Comparison of ENCODE assay signal across 13 mouse cellular contexts in the genomic region with DNA sequence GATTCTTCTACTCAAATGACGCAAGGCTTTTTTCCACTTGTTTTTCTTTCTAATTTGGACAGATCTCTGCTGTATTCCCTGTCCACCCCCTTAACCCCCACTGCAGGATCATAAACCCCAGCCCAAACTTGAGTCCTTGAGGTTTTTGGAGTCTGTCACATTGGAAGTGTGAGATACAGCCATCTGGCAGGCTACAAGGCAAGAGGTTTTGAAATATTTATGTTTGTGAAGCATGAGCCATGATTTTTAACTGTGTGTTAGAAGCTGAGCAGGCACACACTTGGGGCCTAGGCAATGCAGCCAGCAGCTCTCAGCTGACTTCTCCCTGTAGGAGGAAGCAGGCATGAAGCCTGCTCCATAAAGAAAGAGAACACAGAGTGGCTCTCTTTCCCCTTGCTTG. TPM values are rescaled to one million over a fixed set of nuclear protein-coding genes. Genes with fewer than 3 reads are reported as not detected.
A peak's percentile ranks its signal among the peaks of the same experiment; 100 is the strongest.
DNase-seq lines count a peak whose midpoint lies in the region; ATAC-seq and TF ChIP-seq lines count a peak whose summit lies in the region.
"Had no signal": no experiment of that assay in that cellular context is flagged by ENCODE, and none has a peak within 500 bp of the region (broad histone marks: within the 10 kb centered on the region; RNA-seq: fewer than 3 reads in every experiment).

No protein-coding gene starts in this region.

- TF ChIP-seq POLR2A in small intestine, adult 2 months (IDR thresholded peaks at IDR 0.05; ENCODE audit: low read depth, low read length) = no peak

- H3K9me3 ChIP-seq in heart, embryonic 11.5 days (replicated peaks; ENCODE audit: control insufficient read depth, low read length) = no peaks in the 10 kb centered on the region
- H3K9me3 ChIP-seq in midbrain, embryonic 16.5 days (replicated peaks; ENCODE audit: control insufficient read depth, low read length, poor library complexity, severe bottlenecking) = no peaks in the 10 kb centered on the region
- no peaks in the 10 kb centered on the region for H3K9me3 ChIP-seq in midbrain, embryonic 10.5 days (replicated peaks)
- no peaks in the 10 kb centered on the region for H3K9me3 ChIP-seq in limb, embryonic 10.5 days (replicated peaks)
- H3K9me3 ChIP-seq: heart, embryonic 12.5 days; liver, embryonic 13.5 days had no signal

- no peak overlapping the region for H3K27ac ChIP-seq in heart, embryonic 11.5 days (ENCODE audit: low read depth, low read length)
- H3K27ac ChIP-seq in midbrain, embryonic 16.5 days (ENCODE audit: low read length) = peak overlapping the region; percentile 59; the same call in 1 of the 2 replicates
- H3K27ac ChIP-seq in midbrain, embryonic 10.5 days (replicated peaks) = no peak overlapping the region
- H3K27ac ChIP-seq in limb, embryonic 10.5 days = peak overlapping the region; percentile 32; the same call in 1 of the 2 replicates
- H3K27ac ChIP-seq in small intestine, adult 2 months (ENCODE audit: insufficient read depth, low read depth, low read length) = peak overlapping the region; percentile 38; the same call in 1 of the 2 replicates
- H3K27ac ChIP-seq: liver, embryonic 13.5 days had no signal

- no peaks in the 10 kb centered on the region; the same call in 1 of the 2 replicates for H3K27me3 ChIP-seq in heart, embryonic 11.5 days (ENCODE audit: control insufficient read depth, insufficient read depth, low read length)
- H3K27me3 ChIP-seq in midbrain, embryonic 16.5 days (ENCODE audit: control insufficient read depth, insufficient read depth, low read depth, low read length) = no peaks in the 10 kb centered on the region
- no peaks in the 10 kb centered on the region for H3K27me3 ChIP-seq in midbrain, embryonic 10.5 days (ENCODE audit: low read depth, poor library complexity, severe bottlenecking)
- H3K27me3 ChIP-seq in limb, embryonic 10.5 days (ENCODE audit: low read depth, poor library complexity, severe bottlenecking) = no peaks in the 10 kb centered on the region
- H3K27me3 ChIP-seq in small intestine, adult 2 months (ENCODE audit: control insufficient read depth, insufficient read depth, low read length) = no peaks in the 10 kb centered on the region
- H3K27me3 ChIP-seq: CH12.LX; heart, embryonic 12.5 days; liver, embryonic 13.5 days had no signal

- no peak overlapping the region for H3K4me2 ChIP-seq in heart, embryonic 11.5 days
- no peak overlapping the region for H3K4me2 ChIP-seq in midbrain, embryonic 16.5 days (ENCODE audit: low read length)
- H3K4me2 ChIP-seq: heart, embryonic 12.5 days; liver, embryonic 13.5 days had no signal

- DNase-seq in heart, adult 11 months = peak; percentile 93
- DNase-seq in midbrain, embryonic 10.5 days (ENCODE audit: low spot score) = no peak
- DNase-seq in limb, embryonic 10.5 days (ENCODE audit: low spot score) = no peak
- no peak for DNase-seq in heart, postnatal 10 days
- DNase-seq in adrenal gland, postnatal 36 days = no peak
- DNase-seq: liver, embryonic 13.5 days; spleen, adult 18-20 months; thymus, postnatal 36 days had no signal

- H3K36me3 ChIP-seq in heart, embryonic 11.5 days (ENCODE audit: control insufficient read depth, insufficient read depth, low read length) = no peaks in the 10 kb centered on the region
- H3K36me3 ChIP-seq in midbrain, embryonic 16.5 days (ENCODE audit: control insufficient read depth, insufficient read depth, low read length) = no peaks in the 10 kb centered on the region
- no peaks in the 10 kb centered on the region for H3K36me3 ChIP-seq in midbrain, embryonic 10.5 days
- H3K36me3 ChIP-seq in limb, embryonic 10.5 days = no peaks in the 10 kb centered on the region
- no peaks in the 10 kb centered on the region for H3K36me3 ChIP-seq in small intestine, adult 2 months (ENCODE audit: control insufficient read depth, insufficient read depth, low read length)
- H3K36me3 ChIP-seq: heart, embryonic 12.5 days; liver, embryonic 13.5 days had no signal

- 78% methylated on average over 1 of the region's 1 CpGs for WGBS in heart, embryonic 11.5 days (ENCODE audit: insufficient replicate concordance)
- 84% methylated on average over 1 of the region's 1 CpGs for WGBS in midbrain, embryonic 16.5 days
- 79% methylated on average over 1 of the region's 1 CpGs for WGBS in midbrain, embryonic 10.5 days
- 96% methylated on average over 1 of the region's 1 CpGs for WGBS in limb, embryonic 10.5 days
- 83% methylated on average over 1 of the region's 1 CpGs for WGBS in small intestine, adult 2 months

- H3K9ac ChIP-seq in heart, embryonic 11.5 days (ENCODE audit: low read depth, low read length) = no peak overlapping the region
- H3K9ac ChIP-seq in midbrain, embryonic 16.5 days (ENCODE audit: low read depth, low read length) = no peak overlapping the region
- H3K9ac ChIP-seq: heart, embryonic 12.5 days; liver, embryonic 13.5 days had no signal

- H3K4me3 ChIP-seq in heart, embryonic 11.5 days (ENCODE audit: low read depth, low read length) = no peak overlapping the region
- H3K4me3 ChIP-seq in midbrain, embryonic 16.5 days (ENCODE audit: low read depth, low read length) = no peak overlapping the region
- no peak overlapping the region for H3K4me3 ChIP-seq in midbrain, embryonic 10.5 days
- H3K4me3 ChIP-seq in limb, embryonic 10.5 days = no peak overlapping the region
- no peak overlapping the region for H3K4me3 ChIP-seq in small intestine, adult 2 months (ENCODE audit: low read depth, low read length)
- H3K4me3 ChIP-seq: heart, embryonic 12.5 days; liver, embryonic 13.5 days had no signal

- no peak for ATAC-seq in heart, embryonic 11.5 days (replicated peaks; ENCODE audit: insufficient number of reproducible peaks, low FRiP score, low TSS enrichment)
- no peak for ATAC-seq in midbrain, embryonic 16.5 days

- intact Hi-C loops in heart, postnatal 10 days (cut with DNase I) = no loop called here

- no peaks in the 10 kb centered on the region for H3K4me1 ChIP-seq in heart, embryonic 11.5 days (ENCODE audit: control insufficient read depth, insufficient read depth, low read length)
- H3K4me1 ChIP-seq in midbrain, embryonic 16.5 days (ENCODE audit: control insufficient read depth, insufficient read depth, low read length) = no peaks in the 10 kb centered on the region; the same call in 1 of the 2 replicates
- no peaks in the 10 kb centered on the region for H3K4me1 ChIP-seq in midbrain, embryonic 10.5 days
- H3K4me1 ChIP-seq in limb, embryonic 10.5 days = peaks cover 20% of the 10 kb centered on the region
- peaks cover 3% of the 10 kb centered on the region; the same call in 1 of the 2 replicates for H3K4me1 ChIP-seq in small intestine, adult 2 months (ENCODE audit: control insufficient read depth, insufficient read depth, insufficient read length, low read length)
- H3K4me1 ChIP-seq: heart, embryonic 12.5 days; liver, embryonic 13.5 days had no signal

- TF ChIP-seq CTCF in small intestine, adult 2 months (IDR thresholded peaks at IDR 0.05; ENCODE audit: extremely low read depth, insufficient read length, insufficient replicate concordance, low read depth, low read length) = no peak

RNA-seq across cellular contexts. Expression of gene Sc5d, which starts 57.3 kb away (rescaled TPM):
- 45.5 and 50.0 TPM in 2 replicates for polyA plus RNA-seq in heart, embryonic 11.5 days (2014; fragmentation: Nextera tagmentation; extraction: Ambion mirVana)
- 88.3 and 90.2 TPM in 2 replicates for polyA plus RNA-seq in midbrain, embryonic 16.5 days (2015; fragmentation: Nextera tagmentation; extraction: Ambion mirVana)
- polyA plus RNA-seq in midbrain, embryonic 10.5 days (2016; fragmentation: Nextera tagmentation; extraction: Ambion mirVana) = 64.8 and 71.0 TPM in 2 replicates
- 56.9 and 63.2 TPM in 2 replicates for polyA plus RNA-seq in limb, embryonic 10.5 days (2016; fragmentation: Nextera tagmentation; extraction: Ambion mirVana)
- polyA plus RNA-seq in small intestine, adult 2 months (2012; rRNA removed) = 35.5 and 90.5 TPM in 2 replicates
- 10 to 100 TPM; 13.1 to 13.9 TPM for total RNA-seq in heart, postnatal 10 days (2021)
- total RNA-seq in adrenal gland, postnatal 36 days (2021) = 10 to 100 TPM; 87.7 to 94.2 TPM

Comparison
In these comparisons a context has a peak if more than half of its experiments do, and no peak if none do; other contexts are left out.
1. H3K27ac ChIP-seq: peak in midbrain, embryonic 16.5 days (single experiment), limb, embryonic 10.5 days (single experiment) and small intestine, adult 2 months (single experiment); none in heart, embryonic 11.5 days (single experiment) and midbrain, embryonic 10.5 days (single experiment).